Mouse (Mus musculus): ENCODE results near the gene Gpr108. TPM values are rescaled to one million over a fixed set of nuclear protein-coding genes. Genes with fewer than 3 reads are reported as not detected.

Gpr108 gene
- total RNA-seq, 1 experiment from 2014 or later = 96.4 TPM

DNA sequence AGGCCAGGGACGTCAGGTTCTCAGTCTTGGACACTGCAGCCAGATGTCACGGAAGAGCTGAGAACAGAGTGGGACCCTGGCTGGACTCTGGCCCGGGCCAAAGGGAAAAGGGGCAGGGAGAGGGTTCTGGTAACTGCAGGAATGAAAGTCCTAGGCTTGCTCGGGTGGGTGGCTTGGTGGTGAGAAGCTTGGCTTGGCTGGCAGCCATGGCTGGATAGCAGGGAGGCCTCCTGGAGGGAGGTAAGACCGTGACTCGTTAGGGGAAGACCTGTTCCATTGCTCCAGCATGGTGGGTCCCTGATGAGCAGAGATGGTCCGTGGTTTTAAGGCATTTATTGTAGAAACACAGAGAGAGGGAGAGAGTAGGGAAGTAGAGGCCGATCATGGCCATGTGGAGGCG is 23.1 kb upstream of the Gpr108 start:
- DNase-seq = no peak

- DNase-seq = no peak
Measured at GRCm38 (mm10) chr17:57267556-57268126, 19.4 kb upstream of the Gpr108 start.

DNA sequence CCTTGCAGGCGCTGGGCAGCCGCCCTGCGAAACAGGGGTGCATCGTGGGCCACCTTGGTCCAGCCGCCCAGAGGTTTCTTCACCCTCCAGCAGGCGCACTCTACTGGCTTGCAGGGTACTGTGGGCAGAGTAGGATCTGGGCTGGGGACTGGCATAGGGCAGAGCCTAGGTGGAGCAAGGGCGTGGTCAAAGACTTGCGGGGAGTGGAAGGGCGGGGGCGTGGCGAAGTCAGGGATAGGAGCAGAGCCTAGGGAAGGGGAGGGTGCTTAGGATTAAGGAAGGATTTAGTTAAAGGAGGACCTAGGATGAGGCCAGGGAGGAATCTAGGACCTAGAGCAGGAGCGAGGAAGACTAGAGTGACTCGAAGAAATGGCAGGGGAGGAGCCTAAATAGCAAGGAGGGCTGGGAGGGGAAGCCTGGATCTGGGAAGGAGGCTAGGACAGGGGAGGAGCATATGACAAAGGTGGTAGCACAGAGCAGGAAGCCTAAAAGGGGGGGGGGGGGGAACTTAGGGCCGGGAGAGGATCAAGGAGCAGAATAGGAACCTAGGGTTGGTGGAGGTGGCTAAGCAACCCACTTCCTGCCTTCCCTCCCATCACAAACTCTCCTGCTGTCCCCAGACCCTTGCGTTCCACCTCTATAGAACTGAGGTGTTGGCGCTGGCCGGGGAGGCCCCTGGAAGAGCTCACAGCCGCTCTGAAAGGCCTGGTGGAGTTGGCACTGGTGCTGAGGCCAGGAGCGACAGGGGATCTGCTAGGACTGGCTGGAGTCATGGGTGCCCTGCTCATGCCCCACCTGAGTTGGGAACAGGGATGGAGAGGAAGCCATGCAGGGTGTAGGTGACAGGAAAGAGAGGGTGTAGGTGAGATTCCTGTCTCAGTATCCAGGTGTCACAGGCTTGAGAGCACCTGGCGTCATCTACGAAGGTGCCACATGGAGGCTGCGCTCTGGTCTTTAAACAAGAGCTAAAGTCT is 17.0 kb upstream of the Gpr108 start:
- DNase-seq = peak; percentile 87

DNA sequence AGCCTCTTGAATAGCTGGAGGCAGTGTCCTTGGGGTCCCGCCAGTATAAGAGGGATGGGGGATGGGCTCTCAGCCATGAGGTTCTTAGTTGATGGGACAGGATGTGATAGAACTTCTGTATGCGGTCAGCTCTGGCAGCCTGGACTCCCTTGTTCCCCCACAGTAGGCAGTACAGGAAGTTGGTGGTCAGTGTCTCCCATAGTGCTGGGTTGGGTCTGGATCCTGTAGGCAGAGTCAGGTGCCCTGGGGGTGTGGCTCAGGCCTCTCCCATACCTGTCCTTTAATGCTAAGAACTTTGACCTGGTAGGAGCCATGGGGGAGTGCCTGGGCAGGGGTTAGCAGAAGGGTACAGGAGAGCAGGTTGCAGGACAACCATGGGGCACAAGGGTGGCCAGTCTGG is 15.9 kb upstream of the Gpr108 start:
- no peak for DNase-seq

- no peak for DNase-seq
Measured at GRCm38 (mm10) chr17:57262901-57263550, 14.8 kb upstream of the Gpr108 start.

DNA sequence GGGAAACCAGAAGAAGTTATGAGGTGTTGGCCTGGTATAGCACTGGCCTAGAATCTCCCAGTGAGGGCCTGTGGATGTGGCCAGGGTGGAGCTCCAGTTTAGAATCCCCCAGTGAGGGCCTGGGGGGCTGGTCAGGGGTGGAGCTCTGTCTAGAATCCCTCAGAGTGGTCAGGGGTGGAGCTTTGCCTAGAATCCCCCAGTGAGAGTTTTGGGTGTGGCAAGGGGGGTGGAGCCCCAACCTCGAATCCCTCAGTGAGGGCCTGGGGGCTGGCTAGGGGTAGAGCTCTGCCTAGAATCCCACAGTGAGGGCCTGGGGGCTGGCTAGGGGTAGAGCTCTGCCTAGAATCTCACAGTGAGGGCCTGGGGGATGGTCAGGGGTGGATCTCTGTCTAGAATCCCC is 13.6 kb upstream of the Gpr108 start:
- DNase-seq = no peak

DNA sequence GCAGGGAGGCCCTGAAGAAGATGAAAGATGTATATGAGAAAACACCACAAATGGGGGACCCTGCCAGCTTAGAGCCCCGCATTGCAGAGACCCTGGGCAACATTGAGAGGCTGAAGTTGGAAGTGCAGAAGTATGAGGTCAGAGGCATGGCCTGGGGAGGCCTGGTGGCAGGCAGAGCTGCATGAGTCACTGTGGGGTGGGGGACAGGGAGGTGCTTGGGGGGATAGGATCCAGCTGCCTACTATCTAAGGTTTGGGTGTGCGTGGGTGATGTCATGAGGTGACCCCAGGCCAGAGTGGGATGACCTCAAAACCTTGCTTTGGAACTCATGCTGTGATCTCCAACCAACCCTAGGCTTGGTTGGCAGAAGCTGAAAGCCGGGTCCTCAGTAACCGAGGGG is 13.0 kb upstream of the Gpr108 start:
- no peak for DNase-seq

DNA sequence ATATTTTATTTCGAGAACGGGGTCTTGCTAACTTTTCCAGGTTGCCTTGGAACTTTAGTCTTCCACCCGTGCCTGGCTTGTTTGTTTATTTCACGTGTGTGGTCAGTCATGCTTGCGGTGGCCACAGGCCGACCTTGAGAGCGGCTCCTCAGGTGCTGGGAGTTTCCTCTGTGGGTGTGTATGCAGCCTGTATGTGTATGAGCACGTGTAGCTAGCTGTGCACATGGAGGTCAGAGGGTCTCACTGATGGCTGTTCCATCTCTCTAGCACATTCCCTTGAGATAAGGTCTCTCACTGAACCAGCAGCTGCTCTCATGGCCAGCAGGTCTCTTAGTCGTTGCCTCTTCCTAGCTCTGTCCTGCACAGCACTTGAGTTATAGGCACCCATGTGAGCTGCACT is 12.1 kb upstream of the Gpr108 start:
- no peak for DNase-seq

GRCm38 (mm10) chr17:57259742-57260141 is 11.5 kb upstream of the Gpr108 start:
- DNase-seq = no peak

DNA sequence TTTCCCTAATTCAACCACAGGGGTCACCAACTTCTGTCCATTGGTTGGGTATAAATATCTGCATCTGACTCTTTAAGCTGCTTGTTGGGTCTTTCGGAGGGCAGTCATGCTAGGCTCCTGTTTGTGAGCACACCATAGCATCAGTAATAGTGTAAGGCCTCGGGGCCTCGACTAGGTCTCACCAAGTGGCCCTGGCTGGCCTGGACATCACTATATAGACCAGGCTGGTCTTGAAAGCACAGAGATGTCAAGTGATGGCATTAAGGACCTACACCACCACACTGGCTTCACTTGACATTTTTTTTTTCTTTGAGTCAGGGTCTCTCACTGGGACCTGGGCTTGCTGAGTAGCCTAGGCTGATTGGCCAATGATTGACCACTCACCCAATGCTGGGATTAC is 9.9 kb upstream of the Gpr108 start:
- DNase-seq = no peak

- no peak for DNase-seq
Measured at GRCm38 (mm10) chr17:57256921-57257485, 8.8 kb upstream of the Gpr108 start.

- DNase-seq = no peak
Measured at GRCm38 (mm10) chr17:57255354-57255753, 7.1 kb upstream of the Gpr108 start.

DNA sequence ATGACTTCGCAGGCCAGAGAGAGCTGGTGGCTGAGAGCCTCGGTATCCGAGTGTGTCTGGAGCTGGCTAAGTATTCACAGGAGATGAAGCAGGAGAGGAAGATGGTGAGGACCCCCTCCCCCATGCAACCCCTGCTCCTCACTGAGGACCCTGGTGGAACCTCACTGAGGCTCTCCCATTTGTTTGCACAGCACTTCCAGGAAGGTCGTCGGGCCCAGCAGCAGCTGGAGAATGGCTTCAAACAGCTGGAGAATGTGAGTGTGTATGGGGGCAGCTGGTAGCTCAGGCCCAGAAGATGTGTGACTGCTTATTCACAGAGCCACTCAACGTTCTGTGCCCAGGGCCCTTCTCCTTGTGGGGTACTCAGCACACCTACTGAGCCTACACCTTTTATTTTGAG is 5.1 kb upstream of the Gpr108 start:
- DNase-seq = no peak

DNA sequence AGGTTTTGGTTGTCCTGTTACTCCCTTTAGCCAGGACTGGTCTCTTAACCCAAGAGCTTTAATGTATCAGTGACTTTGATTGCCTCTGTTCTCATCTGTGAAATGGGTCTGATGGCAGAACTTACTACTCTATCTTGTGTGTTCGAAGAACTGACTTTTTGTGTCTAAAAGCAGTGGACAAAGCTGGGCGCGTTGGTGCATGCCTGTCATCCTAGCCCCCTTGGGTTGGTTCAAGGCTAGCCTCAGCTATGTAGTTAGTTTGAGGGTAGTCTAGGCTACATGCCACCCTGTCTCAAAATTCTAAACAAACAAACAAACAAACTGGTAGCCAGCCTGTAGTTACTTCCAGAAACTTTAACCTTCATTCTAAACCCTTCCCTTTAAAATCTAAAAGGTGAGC is 3.2 kb upstream of the Gpr108 start:
- DNase-seq = no peak

DNA sequence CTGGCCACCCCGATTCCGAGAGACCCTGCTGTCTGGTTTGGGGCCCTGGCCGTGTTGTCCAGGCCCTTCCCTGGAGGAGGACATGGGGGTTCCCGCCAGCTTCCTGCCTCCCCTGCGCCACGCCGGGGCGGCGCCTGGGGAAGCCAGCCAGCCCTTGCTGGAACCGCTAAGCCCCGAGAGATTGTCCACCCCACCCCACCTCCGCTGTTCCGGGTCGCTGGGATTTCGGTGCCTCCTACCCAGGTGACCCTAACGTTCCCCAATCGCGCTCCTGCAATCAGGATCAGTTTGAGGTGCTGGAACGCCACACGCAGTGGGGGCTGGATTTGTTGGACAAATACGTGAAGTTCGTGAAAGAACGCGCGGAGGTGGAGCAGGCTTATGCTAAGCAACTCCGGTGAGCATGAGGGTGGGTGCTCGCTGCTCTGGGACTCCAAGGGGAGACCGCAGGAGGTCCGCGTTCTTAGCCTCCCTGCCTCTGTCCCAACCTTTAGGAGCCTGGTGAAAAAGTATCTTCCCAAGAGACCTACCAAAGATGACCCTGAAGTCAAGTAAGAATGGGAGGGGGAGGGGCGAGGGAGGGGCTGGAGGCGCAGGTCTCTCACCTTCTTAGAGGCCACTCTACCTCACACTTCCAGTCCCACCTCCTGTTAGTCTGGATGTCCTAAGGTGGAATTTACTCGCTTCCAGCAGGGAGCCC is 2.4 kb upstream of the Gpr108 start:
- DNase-seq = peak; percentile 64

GRCm38 (mm10) chr17:57249186-57250181 is 1.2 kb upstream of the Gpr108 start, which contains the start of gene Trip10:
Gene Trip10 (plus strand): TSS chr17:57249455.
- peak; percentile 99 for DNase-seq

- DNase-seq = no peak
Measured at GRCm38 (mm10) chr17:57248771-57249170, 525 bp upstream of the Gpr108 start.

DNA sequence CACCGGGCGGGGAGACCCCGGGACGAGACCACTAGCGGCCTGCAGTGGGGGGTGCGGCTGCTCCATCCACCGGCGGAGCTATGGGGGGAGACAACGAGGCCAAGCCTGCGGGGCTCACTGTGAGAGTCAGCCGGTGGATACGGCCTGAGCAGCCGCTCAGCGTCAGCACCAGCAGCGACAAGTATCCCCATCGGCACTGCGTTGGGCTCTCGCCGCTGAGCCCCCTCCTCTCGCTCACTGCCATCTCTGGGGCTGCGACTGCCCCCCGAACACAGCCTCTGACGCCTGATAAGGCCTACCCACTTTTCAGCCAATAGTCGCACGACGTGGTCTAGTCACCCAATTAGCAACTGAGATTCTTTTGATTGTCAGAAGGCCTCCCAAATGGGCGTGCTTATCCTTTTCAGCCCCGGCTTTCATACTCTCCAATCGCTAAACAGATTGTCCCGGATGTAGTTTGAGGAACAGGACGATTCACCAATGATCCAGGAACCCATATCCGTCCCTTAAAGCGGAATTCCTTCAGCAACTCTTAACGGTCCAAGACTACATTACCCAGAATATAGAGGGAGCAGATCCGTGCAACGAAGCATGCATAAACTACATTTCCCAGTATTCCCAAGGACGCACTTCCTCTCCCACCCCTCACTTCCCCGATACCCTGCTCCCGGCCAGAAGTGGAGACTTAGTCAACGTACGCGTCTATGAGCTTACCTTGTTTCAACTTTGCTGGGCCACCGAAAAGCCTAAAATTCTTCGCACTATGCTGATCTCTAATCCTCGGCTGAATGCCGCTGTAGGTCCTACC is 649 bp downstream of the Gpr108 start:
- peak; percentile 83 for DNase-seq

- no peak for DNase-seq
Measured at GRCm38 (mm10) chr17:57246663-57247392, 1.4 kb downstream of the Gpr108 start.

Data from adrenal gland, postnatal 25 days (tissue).